Mouse (Mus musculus) lung, embryonic 14.5 days (tissue): Measurements from ENCODE around the gene Nr1h3. TPM values are rescaled to one million over a fixed set of nuclear protein-coding genes. Genes with fewer than 3 reads are reported as not detected.
"Not testable (repeated sequence)": the region's sequence is repeated elsewhere in the genome, so short reads cannot be mapped to it uniquely, and the experiment has no call there.

Experiments
- ATAC-seq: fragments of 200-750 bp; cut with Nextera tagmentation; 2 replicates; pipeline ENCODE4 v1.8.0; 2017; ENCODE audit warnings: mild to moderate bottlenecking, moderate TSS enrichment, moderate library complexity; ENCODE audit not compliant: insufficient read depth
- DNase-seq: peaks from one replicate; pipeline ENCODE4 v3.0.0-alpha.2; 2015
- H3K27ac ChIP-seq: fragments of 300-500 bp; sonication (generic); 2 replicates; pipeline ENCODE4 v1.5.1; 2014; ENCODE audit warnings: low read depth, mild to moderate bottlenecking, moderate library complexity
- H3K27me3 ChIP-seq: fragments of 300-500 bp; sonication (generic); 2 replicates; pipeline ENCODE4 v1.6.1; 2014; ENCODE audit warnings: low read length, control low read depth; ENCODE audit not compliant: insufficient read depth
- H3K36me3 ChIP-seq: fragments of 300-500 bp; sonication (generic); 2 replicates; pipeline ENCODE4 v1.6.1; 2014; ENCODE audit warnings: control low read depth; ENCODE audit not compliant: insufficient read depth
- H3K4me1 ChIP-seq: fragments of 300-500 bp; sonication (generic); 2 replicates; pipeline ENCODE4 v1.6.1; 2014; ENCODE audit warnings: antibody characterized with exemption, control low read depth; ENCODE audit not compliant: insufficient read depth
- H3K4me2 ChIP-seq: fragments of 300-500 bp; sonication (generic); 2 replicates; pipeline ENCODE4 v1.6.1; 2014; ENCODE audit warnings: mild to moderate bottlenecking
- H3K4me3 ChIP-seq: fragments of 300-500 bp; sonication (generic); 2 replicates; pipeline ENCODE4 v1.5.1; 2014; ENCODE audit warnings: low read depth, low read length
- H3K9ac ChIP-seq: fragments of 300-500 bp; sonication (generic); 2 replicates; pipeline ENCODE4 v1.6.1; 2014
- H3K9me3 ChIP-seq: fragments of 300-500 bp; sonication (generic); 2 replicates; pipeline ENCODE4 v1.6.1; 2016; ENCODE audit warnings: low read depth, low read length, control low read depth
- CTCF ChIP-seq: IDR thresholded peaks from 2 replicates; pipeline ENCODE4 v1.5.1; 2016; ENCODE audit warnings: antibody characterized with exemption, low read depth
- WGBS: fragments of 180-500 bp; shearing (Covaris S2); extraction: QIAGEN DNeasy Blood & Tissue Kit; methylation state at CpG from one replicate; pipeline ENCODE4 v1.1.7; 2014; 5-methylcytosine and 5-hydroxymethylcytosine counted together
- polyA plus RNA-seq: library from polyadenylated mRNA; unstranded; fragments of >200 nt; fragmentation: Nextera tagmentation; extraction: Ambion mirVana; gene quantifications from 2 replicates; pipeline ENCODE4 v1.2.1, GENCODE M21; 2014

Nr1h3 gene
- 14.2 and 15.7 TPM in 2 replicates for polyA plus RNA-seq

DNA sequence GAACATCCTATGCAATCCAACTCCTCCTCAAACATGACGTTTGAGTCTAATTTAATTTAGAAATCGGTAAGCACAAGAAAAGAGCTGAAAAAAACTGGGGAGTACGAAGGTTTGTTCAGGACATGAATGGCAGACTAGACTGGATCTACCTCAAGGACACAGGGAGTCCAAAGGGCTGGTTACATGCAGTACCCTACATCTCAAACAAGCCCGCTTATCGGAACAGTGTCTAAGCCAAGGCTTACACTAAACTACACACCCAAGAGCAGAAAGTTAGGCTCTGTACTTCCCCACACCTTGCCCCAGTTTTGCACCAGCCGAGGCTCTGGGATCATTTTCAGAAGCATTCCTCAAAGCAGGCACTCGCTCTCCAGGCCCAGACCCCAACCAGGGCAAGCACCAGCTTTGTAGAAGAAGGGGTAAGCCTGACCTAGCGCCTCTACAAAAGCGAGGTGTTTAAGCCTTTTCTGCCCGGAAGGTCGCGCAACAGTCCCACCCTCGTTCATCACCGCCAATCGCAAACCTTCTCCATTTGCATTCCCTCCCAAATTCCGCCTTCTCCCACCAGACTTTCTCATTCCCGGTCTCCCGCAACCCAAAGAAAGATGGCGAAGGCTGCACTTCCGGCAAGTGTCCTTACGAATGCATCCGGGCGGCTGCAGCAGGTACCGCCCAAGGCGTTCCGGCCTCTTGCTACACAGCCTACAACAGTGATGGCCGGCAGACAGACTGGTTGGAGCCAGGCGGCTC, at the start of gene Nr1h3, which contains the start of gene Acp2:
Gene Nr1h3, minus strand, starts transcription at position 613 of the 750 bp plus-strand sequence.
Gene Acp2, plus strand, starts transcription at position 664 of the 750 bp plus-strand sequence.
- Histone ChIP-seq H3K4me3 (peak within 1 kb of the TSS; percentile 71), H3K36me3 (peaks cover 21% of the 10 kb centered on the region; the same call in 1 of the 2 replicates), H3K9me3 (no peaks in the 10 kb centered on the region), H3K9ac (peak within 1 kb of the TSS; percentile 82), H3K27me3 (no peaks in the 10 kb centered on the region), H3K4me1 (peaks cover 8% of the 10 kb centered on the region), H3K27ac (peak within 1 kb of the TSS; percentile 95), H3K4me2 (peak within 1 kb of the TSS; percentile 71)
- no peak for TF ChIP-seq CTCF
- peak; percentile 97 for DNase-seq
- 3% methylated on average over 28 of the region's 28 CpGs for WGBS
- ATAC-seq = peak; percentile 97

- H3K27ac ChIP-seq = no peak overlapping the region
- no peak for TF ChIP-seq CTCF
- DNase-seq (no peak), ATAC-seq (no peak)
- H3K36me3 ChIP-seq = no peaks in the 10 kb centered on the region
- no peaks in the 10 kb centered on the region for H3K9me3 ChIP-seq
- WGBS = 58% methylated on average over 4 of the region's 4 CpGs
- no peak overlapping the region for H3K4me3 ChIP-seq
- no peak overlapping the region for H3K4me2 ChIP-seq
- H3K27me3 ChIP-seq = peaks cover 23% of the 10 kb centered on the region
- no peak overlapping the region for H3K9ac ChIP-seq
- H3K4me1 ChIP-seq = no peaks in the 10 kb centered on the region
Observed at GRCm38 (mm10) chr2:91252001-91252400, 49.4 kb upstream of the Nr1h3 start.

DNA sequence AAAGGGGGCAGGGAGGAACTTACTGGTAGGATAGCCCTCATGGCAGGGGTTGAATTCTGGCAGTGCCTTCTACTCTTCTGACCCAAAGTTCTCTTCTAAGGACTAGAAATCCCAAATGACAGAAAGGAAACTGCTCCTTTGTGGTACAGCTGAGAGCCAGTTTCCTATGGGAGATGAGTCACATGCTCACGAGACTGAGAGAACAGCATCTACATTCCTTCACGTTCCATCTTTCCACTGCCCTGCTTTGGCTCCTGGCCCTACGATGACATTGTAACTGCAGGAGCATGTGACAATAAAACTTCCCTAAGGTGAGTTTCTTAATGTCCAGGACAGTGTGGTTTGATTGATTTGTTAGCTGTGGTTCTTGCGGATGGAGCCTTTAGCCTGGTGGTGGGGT, 45.7 kb upstream of the Nr1h3 start:
- ATAC-seq = no peak
- H3K4me1 ChIP-seq = no peaks in the 10 kb centered on the region
- no peaks in the 10 kb centered on the region; the same call in 1 of the 2 replicates for H3K27me3 ChIP-seq
- no peak overlapping the region for H3K27ac ChIP-seq
- no peak overlapping the region for H3K9ac ChIP-seq
- no peak overlapping the region for H3K4me3 ChIP-seq
- no peaks in the 10 kb centered on the region for H3K9me3 ChIP-seq
- H3K36me3 ChIP-seq = no peaks in the 10 kb centered on the region
- no peak overlapping the region for H3K4me2 ChIP-seq
- WGBS = 79% methylated on average over 4 of the region's 4 CpGs
- no peak for TF ChIP-seq CTCF
- no peak for DNase-seq

GRCm38 (mm10) chr2:91244557-91245228, 42.1 kb upstream of the Nr1h3 start:
- H3K4me2 ChIP-seq = no peak overlapping the region
- no peaks in the 10 kb centered on the region for H3K27me3 ChIP-seq
- no peak overlapping the region for H3K4me3 ChIP-seq
- DNase-seq (no peak), ATAC-seq (no peak)
- H3K4me1 ChIP-seq = no peaks in the 10 kb centered on the region
- no peak overlapping the region for H3K9ac ChIP-seq
- 65% methylated on average over 5 of the region's 5 CpGs for WGBS
- H3K36me3 ChIP-seq = no peaks in the 10 kb centered on the region
- no peak overlapping the region for H3K27ac ChIP-seq
- H3K9me3 ChIP-seq = no peaks in the 10 kb centered on the region
- no peak for TF ChIP-seq CTCF

GRCm38 (mm10) chr2:91243416-91243815, 40.8 kb upstream of the Nr1h3 start:
- DNase-seq = peak; percentile 10
- H3K9me3 ChIP-seq = no peaks in the 10 kb centered on the region
- no peak overlapping the region for H3K4me3 ChIP-seq
- no peak overlapping the region for H3K27ac ChIP-seq
- no peaks in the 10 kb centered on the region for H3K4me1 ChIP-seq
- H3K27me3 ChIP-seq = no peaks in the 10 kb centered on the region
- no peak overlapping the region for H3K4me2 ChIP-seq
- TF ChIP-seq CTCF = no peak
- H3K36me3 ChIP-seq = no peaks in the 10 kb centered on the region
- ATAC-seq = no peak
- no peak overlapping the region for H3K9ac ChIP-seq
- WGBS = 60% methylated on average over 3 of the region's 3 CpGs

- H3K9me3 ChIP-seq = no peaks in the 10 kb centered on the region
- no peak overlapping the region for H3K27ac ChIP-seq
- H3K36me3 ChIP-seq = no peaks in the 10 kb centered on the region
- no peak overlapping the region for H3K9ac ChIP-seq
- no peaks in the 10 kb centered on the region for H3K27me3 ChIP-seq
- H3K4me2 ChIP-seq = no peak overlapping the region
- ATAC-seq (no peak), DNase-seq (no peak)
- H3K4me3 ChIP-seq = no peak overlapping the region
- H3K4me1 ChIP-seq = no peaks in the 10 kb centered on the region
- 57% methylated on average over 5 of the region's 5 CpGs for WGBS
- no peak for TF ChIP-seq CTCF
Observed at GRCm38 (mm10) chr2:91242547-91242946, 39.9 kb upstream of the Nr1h3 start.

- 10% methylated on average over 4 of the region's 4 CpGs for WGBS
Observed at GRCm38 (mm10) chr2:91237511-91238080, 35.0 kb upstream of the Nr1h3 start.

More at GRCm38 (mm10) chr2:91237511-91238080, 35.0 kb upstream of the Nr1h3 start:
- 0 out of 2 replicates have a peak overlapping the region, but pooled peaks have one; percentile 45 for H3K9ac ChIP-seq
- DNase-seq (peak; percentile 45), ATAC-seq (peak; percentile 38)
- peak overlapping the region; percentile 68 for H3K4me3 ChIP-seq
- H3K36me3 ChIP-seq, H3K9me3 ChIP-seq, H3K4me1 ChIP-seq, H3K27me3 ChIP-seq: not testable (repeated sequence)
- H3K27ac ChIP-seq = peak overlapping the region; percentile 88
- H3K4me2 ChIP-seq = peak overlapping the region; percentile 91
- 0 out of 2 replicates have a peak, but pooled peaks have one; percentile 40 for TF ChIP-seq CTCF
